Mouse (Mus musculus) common myeloid progenitor, adult 5-6 weeks (primary cell): ENCODE measurements around the gene Upk2. TPM values are rescaled to one million over a fixed set of nuclear protein-coding genes. Genes with fewer than 3 reads are reported as not detected.
"Not testable (repeated sequence)": the region's sequence is repeated elsewhere in the genome, so short reads cannot be mapped to it uniquely, and the experiment has no call there.

Source experiments
- ATAC-seq: replicated peaks from 2 replicates; pipeline ENCODE4 v1.8.0; 2016; ENCODE audit warnings: low read depth, mild to moderate bottlenecking, moderate TSS enrichment, inconsistent platforms; ENCODE audit not compliant: poor library complexity, severe bottlenecking
- total RNA-seq: library from RNA; stranded (forward); fragments of 200-1000, 187-1606 nt; gene quantifications from 2 replicates; pipeline ENCODE4 v1.2.3, GENCODE M21; 2017

Gene Upk2
- total RNA-seq, 1 experiment from 2014 or later: not detected

GRCm38 (mm10) chr9:44417156-44417891 is 37.5 kb downstream of the Upk2 start:
- ATAC-seq: no peak

GRCm38 (mm10) chr9:44412781-44413180 is 42.0 kb downstream of the Upk2 start:
- ATAC-seq: no peak

- ATAC-seq: 0 out of 2 replicates have a peak, but pooled peaks have one; percentile 12
These were observed 42.5 kb downstream of the Upk2 start for GRCm38 (mm10) chr9:44412306-44412705.

- no peak for ATAC-seq
These were observed 43.1 kb downstream of the Upk2 start for GRCm38 (mm10) chr9:44411601-44412130.

GRCm38 (mm10) chr9:44410647-44411336 is 44.0 kb downstream of the Upk2 start:
- ATAC-seq: no peak

- ATAC-seq: not testable (repeated sequence)
These were observed 46.1 kb downstream of the Upk2 start for GRCm38 (mm10) chr9:44408693-44409092.

- no peak for ATAC-seq
These were observed 47.1 kb downstream of the Upk2 start for GRCm38 (mm10) chr9:44407752-44408097.

GRCm38 (mm10) chr9:44406906-44407751 is 47.6 kb downstream of the Upk2 start, which contains the start of the genes Rps25 and Trappc4:
TSS of gene Rps25 (plus strand) at chr9:44407139.
TSS of gene Trappc4 (minus strand) at chr9:44407600.
- ATAC-seq: peak; percentile 88

GRCm38 (mm10) chr9:44405011-44405410 is 49.8 kb downstream of the Upk2 start:
- no peak for ATAC-seq

Other genes starting within 250 kb of the Upk2 start
- 27.7 and 32.7 TPM in 2 replicates for gene Cbl, start 220.9 kb downstream of the Upk2 start, total RNA-seq
- not detected in 2 replicates for gene Ccdc153, start 214.3 kb downstream of the Upk2 start, total RNA-seq
- gene Pdzd3, start 203.5 kb downstream of the Upk2 start, total RNA-seq: 0.58 TPM in 1 of 2 replicates, not detected in the other
- gene Nlrx1, start 186.4 kb downstream of the Upk2 start, total RNA-seq: 1.6 and 3.4 TPM in 2 replicates
- gene Abcg4, start 166.4 kb downstream of the Upk2 start, total RNA-seq: 4.2 and 4.8 TPM in 2 replicates
- gene Hinfp, start 149.3 kb downstream of the Upk2 start, total RNA-seq: 10.6 and 12.1 TPM in 2 replicates
- gene C2cd2l, start 134.7 kb downstream of the Upk2 start, total RNA-seq: 2.1 and 4.4 TPM in 2 replicates
- 10.6 and 14.2 TPM in 2 replicates for gene Dpagt1, start 129.0 kb downstream of the Upk2 start, total RNA-seq
- 286 and 311 TPM in 2 replicates for gene H2afx, start 120.3 kb downstream of the Upk2 start, total RNA-seq
- 71.4 and 73.7 TPM in 2 replicates for gene Hmbs, start 110.7 kb downstream of the Upk2 start, total RNA-seq
- 16.9 and 18.6 TPM in 2 replicates for gene Vps11, start 93.3 kb downstream of the Upk2 start, total RNA-seq
- 90.4 and 99.1 TPM in 2 replicates for gene Hyou1, start 75.5 kb downstream of the Upk2 start, total RNA-seq
- gene Slc37a4, start 58.1 kb downstream of the Upk2 start, total RNA-seq: 15.7 and 26.1 TPM in 2 replicates
- 2,354 and 2,766 TPM in 2 replicates for gene Rps25, start 47.8 kb downstream of the Upk2 start, total RNA-seq
- 29.5 and 39.8 TPM in 2 replicates for gene Trappc4, start 47.4 kb downstream of the Upk2 start, total RNA-seq
- 18.8 and 35.2 TPM in 2 replicates for gene Ccdc84, start 36.4 kb downstream of the Upk2 start, total RNA-seq
- not detected in 2 replicates for gene Foxr1, start 13.8 kb downstream of the Upk2 start, total RNA-seq
- 3.1 and 5.7 TPM in 2 replicates for gene Bcl9l, start 27.8 kb upstream of the Upk2 start, total RNA-seq
- gene Cxcr5, start 106.9 kb upstream of the Upk2 start, total RNA-seq: not detected in 2 replicates
- gene Ddx6, start 149.9 kb upstream of the Upk2 start, total RNA-seq: 101 and 143 TPM in 2 replicates
- not detected in 2 replicates for gene Treh, start 218.3 kb upstream of the Upk2 start, total RNA-seq